Mouse (Mus musculus) central nervous system, embryonic 18 days (tissue): ENCODE measurements around the gene Ptx3. TPM values are rescaled to one million over a fixed set of nuclear protein-coding genes. Genes with fewer than 3 reads are reported as not detected.

ENCODE experiments used
- polyA plus RNA-seq: library from polyadenylated mRNA; depleted of rRNA; stranded (reverse); fragments of >200 nt; gene quantifications from 2 replicates; pipeline ENCODE4 v1.2.3, GENCODE M21; 2012; rRNA removed

Gene Ptx3
- polyA plus RNA-seq: 9.8 and 10.8 TPM in 2 replicates

DNA sequence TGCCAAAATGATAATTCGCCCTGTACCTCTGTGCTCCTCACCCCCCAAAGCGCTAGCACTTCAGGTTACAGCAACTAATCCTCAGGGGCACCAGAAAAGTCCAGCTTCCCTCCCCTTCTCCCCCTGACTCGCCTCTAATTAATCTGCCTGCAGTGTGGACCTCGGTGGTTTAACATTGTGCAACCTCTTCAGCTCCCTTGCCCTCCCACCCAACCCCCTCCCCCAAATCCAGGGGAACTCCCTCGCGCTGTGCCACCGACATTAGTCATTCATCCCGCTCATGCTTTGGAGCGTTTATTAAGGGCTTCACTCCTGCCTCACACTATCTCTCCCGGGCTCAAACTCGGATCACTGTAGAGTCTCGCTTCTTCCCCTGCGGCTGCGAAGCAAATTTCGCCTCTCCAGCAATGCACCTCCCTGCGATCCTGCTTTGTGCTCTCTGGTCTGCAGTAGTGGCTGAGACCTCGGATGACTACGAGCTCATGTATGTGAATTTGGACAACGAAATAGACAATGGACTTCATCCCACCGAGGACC lies at the start of gene Ptx3:
Gene Ptx3, plus strand, starts transcription at position 256 of the 537 bp plus-strand sequence.

Other genes starting within 250 kb of the Ptx3 start
- 1.4 and 1.7 TPM in 2 replicates for gene Veph1, start 76.9 kb downstream of the Ptx3 start, polyA plus RNA-seq